ENCODE assay signal across 17 mouse cellular contexts in the genomic region with DNA sequence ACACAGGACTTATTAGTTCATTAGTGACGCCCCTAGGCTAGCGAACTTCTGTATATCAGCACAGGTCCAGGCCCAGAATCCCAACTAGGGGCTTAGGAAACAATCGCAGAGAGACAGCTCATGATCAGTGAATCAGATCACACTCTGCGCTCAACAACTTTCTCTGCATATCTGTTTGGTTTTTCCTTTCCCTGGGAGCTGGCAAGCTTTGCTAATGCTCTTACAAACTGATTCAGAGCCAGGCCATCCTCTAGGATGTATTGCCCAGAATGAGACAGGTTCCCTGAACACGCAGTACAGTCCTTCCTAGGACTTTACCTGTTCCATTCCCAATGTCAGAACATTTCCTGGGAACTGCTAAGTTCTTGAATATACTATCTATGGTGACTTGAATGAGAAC.
A peak's percentile ranks its signal among the peaks of the same experiment; 100 is the strongest.
DNase-seq lines count a peak whose midpoint lies in the region; TF ChIP-seq lines count a peak whose summit lies in the region.
"Had no signal": no experiment of that assay in that cellular context is flagged by ENCODE, and none has a peak within 500 bp of the region (broad histone marks: within the 10 kb centered on the region; RNA-seq: fewer than 3 reads in every experiment).

No protein-coding gene starts in this region.

- intact Hi-C loops in heart, adult 2 months (cut with DNase I), result no loop called here

- peak; percentile 62 for DNase-seq in cerebellum, adult 9-10 months
- no peak for DNase-seq in cerebellum, postnatal 10 days
- no peak for DNase-seq in heart, adult 2 months
- DNase-seq in heart, adult 11 months, result no peak
- no peak for DNase-seq in adipocyte (ENCODE audit: low spot score)
- DNase-seq: adrenal gland, adult 8-10 months; adrenal gland, postnatal 14 days; adrenal gland, postnatal 36 days; cerebellum, adult 11 months; cerebellum, adult 18-20 months; cerebellum, adult 9-11 months; embryo, embryonic 11 days had no signal

- H3K36me3 ChIP-seq in heart, adult 2 months (ENCODE audit: control insufficient read depth, insufficient read depth, low read length), result peaks cover 7% of the 10 kb centered on the region
- H3K36me3 ChIP-seq: forebrain, embryonic 12.5 days had no signal

- H3K79me2 ChIP-seq in heart, adult 2 months (replicated peaks; ENCODE audit: control insufficient read depth, insufficient read depth, low read length), result no peaks in the 10 kb centered on the region

- TF ChIP-seq EP300 in heart, adult 2 months (IDR thresholded peaks at IDR 0.05; ENCODE audit: insufficient read depth, low read depth, low read length), result no peak

- peaks cover 9% of the 10 kb centered on the region for H3K4me1 ChIP-seq in heart, adult 2 months (ENCODE audit: control insufficient read depth, insufficient read depth, low read length)

- TF ChIP-seq CTCF in heart, adult 2 months (IDR thresholded peaks at IDR 0.05), result no peak

- WGBS in heart, adult 2 months, result 62% methylated on average over 5 of the region's 5 CpGs

- TF ChIP-seq POLR2A in heart, adult 2 months (IDR thresholded peaks at IDR 0.05; ENCODE audit: insufficient read depth, low read depth, low read length), result no peak

- no peak overlapping the region for H3K4me3 ChIP-seq in heart, adult 2 months
- H3K4me3 ChIP-seq: embryonic facial prominence, embryonic 13.5 days; embryonic facial prominence, embryonic 15.5 days; erythroblast, embryonic 14.5 days; forebrain, embryonic 10.5 days; forebrain, embryonic 12.5 days had no signal

- H3K27ac ChIP-seq in heart, adult 2 months, result 0 out of 2 replicates have a peak overlapping the region, but pooled peaks have one; percentile 2
- H3K27ac ChIP-seq: embryonic facial prominence, embryonic 13.5 days; embryonic facial prominence, embryonic 15.5 days; forebrain, embryonic 10.5 days; forebrain, embryonic 12.5 days had no signal

- H3K27me3 ChIP-seq in heart, adult 2 months (ENCODE audit: control insufficient read depth, insufficient read depth, low read length), result no peaks in the 10 kb centered on the region
- H3K27me3 ChIP-seq: embryonic facial prominence, embryonic 13.5 days; embryonic facial prominence, embryonic 15.5 days; forebrain, embryonic 12.5 days had no signal

- H3K9ac ChIP-seq in heart, adult 2 months (ENCODE audit: low read depth, low read length), result no peak overlapping the region
- H3K9ac ChIP-seq: embryonic facial prominence, embryonic 13.5 days; embryonic facial prominence, embryonic 15.5 days; forebrain, embryonic 12.5 days had no signal
